Mouse (Mus musculus): ENCODE results near the gene Rnf207.

DNA sequence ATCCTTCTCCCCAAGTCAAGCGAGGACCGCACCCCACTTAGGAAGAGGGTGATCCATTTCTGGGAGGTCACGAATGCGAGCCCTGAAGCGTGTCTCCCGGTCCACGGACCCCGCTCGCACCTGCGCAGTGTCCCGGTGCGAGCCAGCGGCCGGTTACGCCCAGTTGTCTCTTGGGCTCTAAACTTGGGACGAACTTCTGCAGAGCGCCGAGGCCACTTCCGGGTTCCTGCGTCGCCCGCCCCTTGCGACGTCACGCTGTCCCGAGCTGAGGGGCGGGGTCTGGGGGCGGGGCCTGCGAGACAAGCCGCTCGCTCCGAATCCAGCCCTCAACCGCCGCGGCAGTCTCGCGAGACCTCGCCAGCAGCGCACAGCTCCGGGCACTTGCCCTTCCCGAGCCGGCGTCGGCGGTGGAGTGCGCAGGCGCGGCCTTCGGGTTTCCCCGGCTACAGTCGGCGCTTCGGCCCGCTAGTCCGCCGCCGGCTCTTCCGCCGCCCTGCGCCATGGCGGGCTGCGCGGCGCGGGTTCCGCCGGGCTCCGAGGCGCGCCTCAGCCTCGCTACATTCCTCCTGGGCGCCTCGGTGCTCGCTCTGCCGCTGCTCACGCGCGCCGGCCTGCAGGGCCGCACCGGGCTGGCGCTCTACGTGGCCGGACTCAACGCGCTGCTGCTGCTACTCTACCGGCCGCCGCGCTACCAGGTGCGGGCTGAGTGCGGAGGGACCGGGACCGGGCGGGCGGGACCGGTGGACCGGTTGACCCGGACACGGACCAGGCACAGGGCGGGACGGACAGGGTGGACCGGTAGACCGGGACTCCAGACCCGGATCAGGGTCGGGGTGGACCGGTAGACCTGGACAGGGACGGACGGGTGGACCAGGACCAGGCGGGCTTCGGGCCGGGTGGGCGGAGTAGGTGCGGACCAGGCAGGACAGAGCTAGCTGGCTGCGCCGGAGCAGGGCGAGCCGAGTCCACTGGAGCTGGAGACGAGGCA, 21.6 kb downstream of the Rnf207 start, which contains the start of gene Icmt:
- TF ChIP-seq POLR2A (IDR thresholded peaks at IDR 0.05; ENCODE audit: low read depth, low read length) (peak; percentile 83), CTCF (IDR thresholded peaks at IDR 0.05; ENCODE audit: borderline replicate concordance, insufficient read depth, low read length) (no peak)
